Mouse (Mus musculus): Measurements from ENCODE around the gene Evl. TPM values are rescaled to one million over a fixed set of nuclear protein-coding genes. Genes with fewer than 3 reads are reported as not detected.

Evl gene
- total and polyA plus RNA-seq, 2 experiments from 2014 or later: 178 to 231 TPM

DNA sequence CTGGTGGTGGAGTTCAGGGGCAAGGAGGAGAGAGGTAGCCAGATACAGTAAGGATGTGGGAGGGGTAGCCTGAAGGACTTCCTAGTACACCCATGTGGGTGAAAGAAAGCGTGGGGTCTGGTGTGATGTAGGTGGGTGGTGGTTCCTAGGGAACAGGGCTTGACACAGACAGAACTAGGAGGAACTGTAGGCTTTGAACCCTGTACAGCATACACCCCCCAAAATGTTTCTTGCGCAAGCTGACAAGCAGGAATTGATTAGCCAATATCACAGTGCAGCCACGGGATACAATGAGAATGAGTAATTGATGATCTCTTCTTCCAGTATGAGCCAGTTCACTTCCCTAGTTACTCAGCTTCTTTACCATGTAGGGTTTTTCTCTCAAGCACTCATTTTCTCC lies 84.6 kb downstream of the Evl start:
- H3K36me3 ChIP-seq (ENCODE audit: insufficient read depth, low read length): no peaks in the 10 kb centered on the region
- H3K27ac ChIP-seq: no peak overlapping the region
- no peak for TF ChIP-seq CTCF (IDR thresholded peaks at IDR 0.05; ENCODE audit: low read depth)
- no peaks in the 10 kb centered on the region for H3K9me3 ChIP-seq (ENCODE audit: low read length)
- H3K4me1 ChIP-seq (ENCODE audit: insufficient read depth, low read length): no peaks in the 10 kb centered on the region
- H3K9ac ChIP-seq (replicated peaks; ENCODE audit: low read length): no peak overlapping the region
- no peak overlapping the region for H3K4me2 ChIP-seq (ENCODE audit: low read depth, low read length)
- DNase-seq (ENCODE audit: low spot score): no peak
- no peaks in the 10 kb centered on the region for H3K27me3 ChIP-seq (ENCODE audit: insufficient read depth, low read length)
- H3K4me3 ChIP-seq (ENCODE audit: low read length): no peak overlapping the region
- 80% methylated on average over 3 of the region's 3 CpGs for WGBS
- ATAC-seq: no peak

DNA sequence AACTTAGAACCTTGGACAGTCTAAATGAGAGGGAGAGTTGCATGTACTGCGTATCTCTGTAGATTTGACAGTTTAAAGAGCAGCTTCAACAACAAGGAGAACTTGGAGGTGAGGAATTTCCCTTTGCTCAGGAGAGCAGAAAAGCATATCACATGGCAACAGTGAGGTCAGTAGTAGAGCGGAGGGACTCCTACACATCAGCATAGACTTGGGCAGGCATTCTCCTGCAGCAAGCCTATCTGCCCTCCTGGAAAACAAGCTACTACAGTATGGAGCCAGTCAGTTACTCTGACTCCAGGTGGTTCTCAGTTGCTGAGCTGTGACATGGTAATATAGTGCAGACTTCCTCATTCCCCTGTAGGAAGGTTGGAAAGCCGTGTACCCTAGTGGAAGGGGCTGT lies 87.5 kb downstream of the Evl start:
- no peak overlapping the region for H3K4me2 ChIP-seq (ENCODE audit: low read depth, low read length)
- TF ChIP-seq CTCF (IDR thresholded peaks at IDR 0.05; ENCODE audit: low read depth): no peak
- no peak overlapping the region for H3K4me3 ChIP-seq (ENCODE audit: low read length)
- no peak overlapping the region for H3K27ac ChIP-seq
- H3K4me1 ChIP-seq (ENCODE audit: insufficient read depth, low read length): no peaks in the 10 kb centered on the region
- no peak overlapping the region for H3K9ac ChIP-seq (replicated peaks; ENCODE audit: low read length)
- no peaks in the 10 kb centered on the region for H3K36me3 ChIP-seq (ENCODE audit: insufficient read depth, low read length)
- no peaks in the 10 kb centered on the region for H3K9me3 ChIP-seq (ENCODE audit: low read length)
- H3K27me3 ChIP-seq (ENCODE audit: insufficient read depth, low read length): no peaks in the 10 kb centered on the region
- no peak for DNase-seq (ENCODE audit: low spot score)
- no peak for ATAC-seq
- WGBS: 91% methylated on average over 3 of the region's 3 CpGs

DNA sequence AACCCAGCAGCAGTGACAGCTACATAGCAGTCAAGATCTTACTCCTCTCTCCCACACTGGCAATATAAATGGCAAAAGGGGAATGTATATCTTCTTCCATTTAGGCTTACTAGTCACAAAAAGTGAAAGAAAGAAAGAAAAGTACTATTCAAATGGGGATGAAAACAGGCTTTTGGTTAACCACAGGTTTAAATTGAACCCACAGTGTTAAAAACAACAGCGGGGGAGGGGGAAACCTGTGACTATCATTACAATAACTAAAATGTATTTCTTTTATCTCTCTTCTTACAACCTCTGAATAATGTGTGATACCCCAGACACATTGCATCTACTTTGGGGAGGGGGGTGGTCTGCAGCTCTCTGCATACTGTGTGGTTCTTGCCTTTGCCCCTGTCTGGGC lies 91.7 kb downstream of the Evl start:
- H3K9me3 ChIP-seq (ENCODE audit: low read length): no peaks in the 10 kb centered on the region
- ATAC-seq: no peak
- WGBS: 100% methylated on average over 1 of the region's 1 CpGs

DNA sequence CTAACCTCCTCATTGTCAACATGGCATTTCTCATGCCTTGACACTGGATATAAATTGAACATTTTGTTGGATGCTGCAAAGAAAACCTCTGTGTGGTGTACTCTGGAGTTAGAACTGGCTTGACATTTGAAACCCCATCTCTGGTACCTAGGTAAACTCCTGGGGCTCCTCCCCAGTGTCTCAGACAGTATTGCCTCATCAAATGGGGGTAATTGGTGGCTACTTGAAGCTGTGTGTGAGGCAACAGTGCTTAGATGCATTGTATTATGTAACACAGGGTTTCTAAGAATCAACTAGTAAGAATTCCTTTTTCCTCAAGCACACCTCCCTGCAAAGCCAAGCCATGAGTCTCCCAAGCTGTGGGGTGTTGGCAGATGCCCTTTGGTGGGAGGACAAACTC lies 93.3 kb downstream of the Evl start:
- no peak overlapping the region for H3K27ac ChIP-seq
- no peak overlapping the region for H3K4me2 ChIP-seq (ENCODE audit: low read depth, low read length)
- TF ChIP-seq CTCF (IDR thresholded peaks at IDR 0.05; ENCODE audit: low read depth): no peak
- H3K9ac ChIP-seq (replicated peaks; ENCODE audit: low read length): no peak overlapping the region
- H3K4me3 ChIP-seq (ENCODE audit: low read length): no peak overlapping the region
- H3K36me3 ChIP-seq (ENCODE audit: insufficient read depth, low read length): peaks cover 27% of the 10 kb centered on the region
- no peaks in the 10 kb centered on the region for H3K27me3 ChIP-seq (ENCODE audit: insufficient read depth, low read length)
- DNase-seq (ENCODE audit: low spot score): no peak
- no peaks in the 10 kb centered on the region for H3K4me1 ChIP-seq (ENCODE audit: insufficient read depth, low read length)
- ATAC-seq: no peak
- H3K9me3 ChIP-seq (ENCODE audit: low read length): no peaks in the 10 kb centered on the region

More for the DNA sequence above, 91.7 kb downstream of the Evl start:
- Histone ChIP-seq H3K4me1 (ENCODE audit: insufficient read depth, low read length) (no peaks in the 10 kb centered on the region), H3K27me3 (ENCODE audit: insufficient read depth, low read length) (no peaks in the 10 kb centered on the region), H3K9ac (replicated peaks; ENCODE audit: low read length) (no peak overlapping the region), H3K4me3 (ENCODE audit: low read length) (no peak overlapping the region), H3K27ac (no peak overlapping the region), H3K4me2 (ENCODE audit: low read depth, low read length) (no peak overlapping the region), H3K36me3 (ENCODE audit: insufficient read depth, low read length) (peaks cover 16% of the 10 kb centered on the region; the same call in 1 of the 2 replicates)
- no peak for TF ChIP-seq CTCF (IDR thresholded peaks at IDR 0.05; ENCODE audit: low read depth)
- no peak for DNase-seq (ENCODE audit: low spot score)

DNA sequence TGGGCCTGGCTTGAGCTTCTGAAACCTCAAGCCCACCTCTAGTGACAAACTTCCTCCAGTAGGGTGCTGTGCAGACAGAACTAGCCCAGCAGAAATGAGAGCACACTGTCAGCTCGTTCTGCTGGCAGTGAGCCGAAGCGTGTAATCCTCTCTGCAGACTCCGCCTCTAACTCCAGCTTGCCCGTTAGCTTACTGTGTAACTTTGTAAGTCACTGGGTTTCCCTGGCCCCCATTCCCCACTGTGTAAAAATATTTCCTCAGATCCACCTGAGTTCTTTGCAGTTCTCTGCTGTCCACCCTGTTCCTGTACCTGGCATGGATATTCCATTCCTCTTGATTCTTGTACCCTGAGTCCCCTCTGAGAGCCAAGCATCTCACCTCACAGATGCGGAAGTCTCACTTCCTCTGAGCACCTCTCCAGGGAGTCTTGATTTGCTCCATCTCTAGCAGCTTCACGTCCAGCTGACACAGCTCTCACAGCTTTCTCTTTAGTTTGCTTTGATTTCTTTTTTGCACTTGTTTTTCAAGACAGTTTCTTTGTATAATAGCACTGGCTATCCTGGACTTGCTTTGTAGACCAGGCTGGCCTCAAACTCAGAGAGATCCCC lies 96.6 kb downstream of the Evl start:
- Histone ChIP-seq H3K27ac (no peak overlapping the region), H3K9ac (replicated peaks; ENCODE audit: low read length) (no peak overlapping the region), H3K36me3 (ENCODE audit: insufficient read depth, low read length) (peaks cover 31% of the 10 kb centered on the region), H3K4me1 (ENCODE audit: insufficient read depth, low read length) (no peaks in the 10 kb centered on the region), H3K4me2 (ENCODE audit: low read depth, low read length) (no peak overlapping the region), H3K4me3 (ENCODE audit: low read length) (no peak overlapping the region), H3K27me3 (ENCODE audit: insufficient read depth, low read length) (no peaks in the 10 kb centered on the region), H3K9me3 (ENCODE audit: low read length) (no peaks in the 10 kb centered on the region)
- 46% methylated on average over 7 of the region's 7 CpGs for WGBS
- ATAC-seq (no peak), DNase-seq (ENCODE audit: low spot score) (peak; percentile 46)
- no peak for TF ChIP-seq CTCF (IDR thresholded peaks at IDR 0.05; ENCODE audit: low read depth)

DNA sequence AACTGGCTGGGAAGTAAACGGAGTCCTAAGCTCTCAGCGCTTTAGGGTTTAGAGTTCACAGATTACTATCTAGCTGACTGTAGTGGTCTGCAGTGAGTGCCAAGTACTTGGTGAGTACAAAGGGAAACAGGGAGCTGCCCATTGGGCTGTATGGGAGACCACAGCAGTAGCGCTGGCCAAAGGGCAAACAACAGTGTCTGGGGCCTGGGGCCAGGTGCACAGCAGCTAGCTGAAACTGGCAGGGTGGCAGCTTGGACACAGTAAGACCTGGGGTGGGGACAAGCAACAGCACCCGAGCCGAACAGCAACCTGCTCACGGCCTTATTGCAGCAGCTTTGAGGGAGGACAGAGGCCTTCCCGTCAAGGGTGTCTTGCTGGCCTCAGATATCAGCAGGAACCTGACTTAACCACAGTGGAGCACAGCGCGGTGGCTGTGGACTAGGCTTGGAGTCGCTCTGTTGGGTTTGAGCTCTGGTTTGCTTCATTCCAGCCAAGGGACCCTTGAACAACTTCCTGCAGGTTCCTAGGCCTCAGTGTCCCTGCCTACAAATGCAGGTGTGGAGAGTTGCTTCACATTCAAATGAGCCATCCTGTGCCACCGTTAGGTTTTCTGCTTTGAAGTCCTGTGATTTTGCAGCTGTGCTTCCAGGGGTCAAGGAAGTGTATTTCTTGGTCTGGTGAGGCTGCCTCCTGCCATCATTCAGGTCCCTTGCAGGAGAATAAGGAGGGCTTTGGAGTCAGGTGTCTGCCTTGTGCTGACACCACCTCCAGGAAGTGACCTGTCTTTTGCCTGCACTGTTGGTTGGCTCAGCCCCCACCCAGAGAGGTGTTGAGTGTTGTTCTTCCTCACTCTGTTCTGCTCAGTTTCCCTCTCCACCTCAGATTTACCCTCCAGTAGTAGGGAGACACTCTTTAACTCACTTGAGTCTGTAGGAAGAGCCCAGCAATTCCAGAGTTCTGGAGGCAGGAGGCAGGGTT lies 99.1 kb downstream of the Evl start:
- ATAC-seq (no peak), DNase-seq (ENCODE audit: low spot score) (no peak)
- H3K36me3 ChIP-seq (ENCODE audit: insufficient read depth, low read length): peaks cover 31% of the 10 kb centered on the region
- 83% methylated on average over 11 of the region's 11 CpGs for WGBS
- no peak for TF ChIP-seq CTCF (IDR thresholded peaks at IDR 0.05; ENCODE audit: low read depth)
- no peak overlapping the region for H3K4me3 ChIP-seq (ENCODE audit: low read length)
- no peak overlapping the region for H3K4me2 ChIP-seq (ENCODE audit: low read depth, low read length)
- no peak overlapping the region for H3K27ac ChIP-seq
- H3K9me3 ChIP-seq (ENCODE audit: low read length): no peaks in the 10 kb centered on the region
- H3K27me3 ChIP-seq (ENCODE audit: insufficient read depth, low read length): no peaks in the 10 kb centered on the region
- H3K9ac ChIP-seq (replicated peaks; ENCODE audit: low read length): no peak overlapping the region
- H3K4me1 ChIP-seq (ENCODE audit: insufficient read depth, low read length): no peaks in the 10 kb centered on the region

DNA sequence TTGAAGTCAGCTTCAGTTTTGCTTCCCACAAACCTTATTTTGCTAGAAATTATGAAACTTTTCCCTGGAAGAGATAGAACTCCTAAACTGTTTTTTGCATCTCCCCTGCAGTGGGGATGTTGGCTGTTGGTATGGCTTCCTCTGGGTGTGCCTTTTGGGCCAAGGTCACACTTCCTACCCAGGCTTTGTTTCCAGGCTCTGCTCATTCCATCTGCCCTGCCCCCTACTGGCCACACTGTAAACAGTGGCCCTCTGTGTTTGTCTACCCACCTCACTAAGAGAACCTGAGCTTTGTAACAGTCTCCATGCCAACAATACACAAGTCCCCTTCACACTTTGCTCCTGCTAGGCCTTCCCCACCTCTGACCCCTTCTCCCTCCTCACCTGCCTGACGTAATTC lies 102.8 kb downstream of the Evl start:
- 77% methylated on average over 1 of the region's 1 CpGs for WGBS
- peak; percentile 59; the same call in 1 of the 2 replicates for ATAC-seq

More for the DNA sequence above, 102.8 kb downstream of the Evl start:
- Histone ChIP-seq H3K9ac (replicated peaks; ENCODE audit: low read length) (no peak overlapping the region), H3K27ac (no peak overlapping the region), H3K9me3 (ENCODE audit: low read length) (no peaks in the 10 kb centered on the region), H3K4me2 (ENCODE audit: low read depth, low read length) (no peak overlapping the region), H3K4me1 (ENCODE audit: insufficient read depth, low read length) (no peaks in the 10 kb centered on the region), H3K36me3 (ENCODE audit: insufficient read depth, low read length) (peaks cover 18% of the 10 kb centered on the region), H3K4me3 (ENCODE audit: low read length) (no peak overlapping the region), H3K27me3 (ENCODE audit: insufficient read depth, low read length) (no peaks in the 10 kb centered on the region)
- TF ChIP-seq CTCF (IDR thresholded peaks at IDR 0.05; ENCODE audit: low read depth): peak; percentile 76
- DNase-seq (ENCODE audit: low spot score): peak; percentile 14

All from hindbrain, postnatal 0 days (tissue).